Mouse (Mus musculus): ENCODE measurements around the gene Ttyh3.

GRCm38 (mm10) chr5:140680051-140680450, 31.2 kb upstream of the Ttyh3 start:
- TF ChIP-seq ZC3H11A (IDR thresholded peaks at IDR 0.05; ENCODE audit: borderline replicate concordance, low read depth, low read length) (no peak), CHD2 (IDR thresholded peaks at IDR 0.05; ENCODE audit: low read depth, low read length) (no peak)
